Mouse (Mus musculus) heart, adult 2 months (tissue): ENCODE results near the gene Cdc42se2. TPM values are rescaled to one million over a fixed set of nuclear protein-coding genes. Genes with fewer than 3 reads are reported as not detected.

Experiments used
- DNase-seq, 2 experiments: peaks; one replicate each; pipeline ENCODE4 v3.0.0; 2021
- H3K27ac ChIP-seq: fragments of 200-600 bp; 2 replicates; pipeline ENCODE4 v1.8.1; 2022
- H3K27me3 ChIP-seq: fragments of 200-500 bp; 2 replicates; pipeline ENCODE4 v1.6.1; 2012; ENCODE audit warnings: mild to moderate bottlenecking, low read length, inconsistent platforms, mixed read lengths; ENCODE audit not compliant: control insufficient read depth, insufficient read depth
- H3K36me3 ChIP-seq: fragments of 200-500 bp; 2 replicates; pipeline ENCODE4 v1.6.1; 2012; ENCODE audit warnings: low read length, inconsistent platforms; ENCODE audit not compliant: control insufficient read depth, insufficient read depth
- H3K4me1 ChIP-seq: fragments of 200-500 bp; 2 replicates; pipeline ENCODE4 v1.6.1; 2011; ENCODE audit warnings: low read length; ENCODE audit not compliant: control insufficient read depth, insufficient read depth
- H3K4me3 ChIP-seq: fragments of 200-600 bp; 2 replicates; pipeline ENCODE4 v1.8.1; 2022
- H3K79me2 ChIP-seq: fragments of 200-500 bp; replicated peaks from 2 replicates; pipeline ENCODE4 v1.6.1; 2012; ENCODE audit warnings: mild to moderate bottlenecking, inconsistent platforms, low read length, moderate library complexity, mixed read lengths; ENCODE audit not compliant: control insufficient read depth, insufficient read depth
- H3K9ac ChIP-seq: fragments of 200-500 bp; 2 replicates; pipeline ENCODE4 v1.6.1; 2012; ENCODE audit warnings: low read depth, mild to moderate bottlenecking, control low read depth, inconsistent platforms, low read length, mixed read lengths
- CTCF ChIP-seq: fragments of 200-600 bp; IDR thresholded peaks from 2 replicates; pipeline ENCODE4 v1.8.1; 2022; ENCODE audit warnings: antibody characterized with exemption, mild to moderate bottlenecking, moderate library complexity
- EP300 ChIP-seq: fragments of 200-500 bp; IDR thresholded peaks from 2 replicates; pipeline ENCODE4 v1.6.1; 2011; ENCODE audit warnings: low read depth, low read length, control low read depth; ENCODE audit not compliant: insufficient read depth
- POLR2A ChIP-seq: fragments of 200-500 bp; IDR thresholded peaks from 2 replicates; pipeline ENCODE4 v1.6.1; 2011; ENCODE audit warnings: mild to moderate bottlenecking, low read depth, low read length, control low read depth; ENCODE audit not compliant: insufficient read depth
- WGBS: fragments of 180-500 bp; shearing (Covaris S2); methylation state at CpG from one replicate; pipeline ENCODE4 v1.1.7; 2018; 5-methylcytosine and 5-hydroxymethylcytosine counted together
- intact Hi-C: fragments of 180-260 bp; cut with DNase I; formaldehyde crosslinking; loops from one replicate; pipeline ENCODE4 v1.15.1; 2025
- polyA plus RNA-seq: library from polyadenylated mRNA; depleted of rRNA; stranded (reverse); fragments of >200 nt; gene quantifications from 2 replicates; pipeline ENCODE4 v1.2.3, GENCODE M21; 2012
- total RNA-seq, 2 experiments: library from RNA; stranded (reverse); gene quantifications; 2 replicates each; pipeline ENCODE4 v1.2.3; 2021

Gene Cdc42se2
- total and polyA plus RNA-seq, 3 experiments, result 22.0 to 24.7 (median 23.3) TPM

- H3K27ac ChIP-seq, result peak overlapping the region; percentile 47; the same call in 1 of the 2 replicates
- WGBS, result 0% methylated on average over 1 of the region's 1 CpGs
- intact Hi-C loops, result no loop called here
Observed at GRCm38 (mm10) chr11:54778131-54778844, 9.2 kb downstream of the Cdc42se2 start.

GRCm38 (mm10) chr11:54777387-54778130, 9.9 kb downstream of the Cdc42se2 start:
- WGBS, result 64% methylated on average over 6 of the region's 6 CpGs
- Histone ChIP-seq H3K9ac (no peak overlapping the region), H3K36me3 (peaks cover 35% of the 10 kb centered on the region), H3K4me3 (no peak overlapping the region), H3K4me1 (peaks cover 28% of the 10 kb centered on the region), H3K27ac (peak overlapping the region; percentile 82; the same call in 1 of the 2 replicates), H3K27me3 (no peaks in the 10 kb centered on the region), H3K79me2 (peaks cover 8% of the 10 kb centered on the region; the same call in 1 of the 2 replicates)
- intact Hi-C loops, result no loop called here
- DNase-seq, result no peak
- no peak for TF ChIP-seq POLR2A
- TF ChIP-seq CTCF, result no peak
- no peak for TF ChIP-seq EP300

More at GRCm38 (mm10) chr11:54778131-54778844, 9.2 kb downstream of the Cdc42se2 start:
- Histone ChIP-seq H3K79me2 (peaks cover 8% of the 10 kb centered on the region; the same call in 1 of the 2 replicates), H3K4me3 (no peak overlapping the region), H3K27me3 (no peaks in the 10 kb centered on the region), H3K36me3 (peaks cover 33% of the 10 kb centered on the region), H3K9ac (no peak overlapping the region), H3K4me1 (peaks cover 28% of the 10 kb centered on the region)
- peak in 1 of 2 experiments; percentile 60 for DNase-seq
- no peak for TF ChIP-seq POLR2A

GRCm38 (mm10) chr11:54776735-54777333, 10.6 kb downstream of the Cdc42se2 start:
- Histone ChIP-seq H3K27me3 (no peaks in the 10 kb centered on the region), H3K4me3 (no peak overlapping the region), H3K36me3 (peaks cover 35% of the 10 kb centered on the region), H3K9ac (no peak overlapping the region), H3K27ac (peak overlapping the region; percentile 82), H3K79me2 (peaks cover 6% of the 10 kb centered on the region; the same call in 1 of the 2 replicates), H3K4me1 (peaks cover 27% of the 10 kb centered on the region)
- intact Hi-C loops, result no loop called here
- WGBS, result 36% methylated on average over 4 of the region's 4 CpGs
- DNase-seq, result no peak
- TF ChIP-seq CTCF (no peak), POLR2A (no peak), EP300 (no peak)

- H3K4me3 ChIP-seq, result no peak overlapping the region
- no peak for DNase-seq
- no peaks in the 10 kb centered on the region for H3K27me3 ChIP-seq
- H3K36me3 ChIP-seq, result peaks cover 35% of the 10 kb centered on the region
- WGBS, result 38% methylated on average over 2 of the region's 2 CpGs
- peaks cover 27% of the 10 kb centered on the region for H3K4me1 ChIP-seq
- no peak overlapping the region for H3K9ac ChIP-seq
- H3K27ac ChIP-seq, result peak overlapping the region; percentile 82
- H3K79me2 ChIP-seq, result peaks cover 5% of the 10 kb centered on the region; the same call in 1 of the 2 replicates
- intact Hi-C loops, result no loop called here
- TF ChIP-seq CTCF, result no peak
- TF ChIP-seq POLR2A, result no peak
- TF ChIP-seq EP300, result no peak
Observed at GRCm38 (mm10) chr11:54776367-54776701, 11.1 kb downstream of the Cdc42se2 start.

GRCm38 (mm10) chr11:54775628-54776366, 11.7 kb downstream of the Cdc42se2 start:
- Histone ChIP-seq H3K4me1 (peaks cover 27% of the 10 kb centered on the region), H3K9ac (peak overlapping the region; percentile 69; the same call in 1 of the 2 replicates), H3K27me3 (no peaks in the 10 kb centered on the region), H3K4me3 (peak overlapping the region; percentile 25), H3K36me3 (peaks cover 37% of the 10 kb centered on the region), H3K27ac (peak overlapping the region; percentile 82), H3K79me2 (peaks cover 3% of the 10 kb centered on the region; the same call in 1 of the 2 replicates)
- no peak for DNase-seq
- TF ChIP-seq EP300 (no peak), CTCF (no peak), POLR2A (no peak)
- 15% methylated on average over 4 of the region's 4 CpGs for WGBS
- intact Hi-C loops, result loop anchor here (2.0 kb wide), 1 partner anchor 21 kb away; no protein-coding TSS in a partner anchor
